Mouse (Mus musculus) liver, embryonic 14.5 days (tissue): ENCODE measurements around the gene Ntrk3. TPM values are rescaled to one million over a fixed set of nuclear protein-coding genes. Genes with fewer than 3 reads are reported as not detected.

ENCODE experiments used
- ATAC-seq: fragments of 200-750 bp; cut with Nextera tagmentation; 2 replicates; pipeline ENCODE4 v1.8.0; 2017; ENCODE audit warnings: moderate number of reproducible peaks, mild to moderate bottlenecking, moderate library complexity; ENCODE audit not compliant: insufficient read depth
- DNase-seq, 3 experiments: peaks; one replicate each; pipeline ENCODE4 v3.0.0-alpha.2; 2012 to 2013; ENCODE audit warnings: low read depth in 3 of 3, low spot score in 3 of 3
- H3K27ac ChIP-seq: fragments of 300-500 bp; sonication (generic); 2 replicates; pipeline ENCODE4 v1.5.1; 2014; ENCODE audit warnings: moderate library complexity, mild to moderate bottlenecking, control low read depth, inconsistent platforms
- H3K27me3 ChIP-seq: fragments of 300-500 bp; sonication (generic); 2 replicates; pipeline ENCODE4 v1.6.1; 2014; ENCODE audit warnings: mild to moderate bottlenecking, low read length, moderate library complexity; ENCODE audit not compliant: control insufficient read depth, insufficient read depth
- H3K36me3 ChIP-seq: fragments of 300-500 bp; sonication (generic); replicated peaks from 2 replicates; pipeline ENCODE4 v1.6.1; 2014; ENCODE audit warnings: low read depth; ENCODE audit not compliant: control insufficient read depth, insufficient read depth
- H3K4me1 ChIP-seq, 2 experiments: fragments of 200-500 bp in 1 of 2; fragments of 300-500 bp in 1 of 2; sonication (generic) in 1 of 2; replicated peaks; 2 replicates each; pipeline ENCODE4 v1.6.1; 2012 to 2014; ENCODE audit warnings: antibody characterized with exemption in 1 of 2, inconsistent platforms in 1 of 2, low read length in 1 of 2; ENCODE audit not compliant: control insufficient read depth in 2 of 2, insufficient read depth in 2 of 2
- H3K4me2 ChIP-seq: fragments of 300-500 bp; sonication (generic); 2 replicates; pipeline ENCODE4 v1.6.1; 2014; ENCODE audit warnings: low read depth, mild to moderate bottlenecking, control low read depth, moderate library complexity
- H3K4me3 ChIP-seq, 2 experiments: fragments of 200-500 bp in 1 of 2; fragments of 300-500 bp in 1 of 2; sonication (generic) in 1 of 2; 2 replicates each; pipeline ENCODE4 v1.5.1; 2012 to 2014; ENCODE audit warnings: low read depth in 2 of 2, low read length in 2 of 2, mild to moderate bottlenecking in 2 of 2, control low read depth in 1 of 2, inconsistent platforms in 1 of 2, moderate library complexity in 1 of 2; ENCODE audit not compliant: insufficient read depth in 1 of 2
- H3K9ac ChIP-seq: fragments of 300-500 bp; sonication (generic); replicated peaks from 2 replicates; pipeline ENCODE4 v1.6.1; 2014; ENCODE audit warnings: mild to moderate bottlenecking, control low read depth, moderate library complexity
- H3K9me3 ChIP-seq: fragments of 300-500 bp; sonication (generic); 2 replicates; pipeline ENCODE4 v1.6.1; 2016; ENCODE audit warnings: low read length, mixed read lengths; ENCODE audit not compliant: control insufficient read depth
- CTCF ChIP-seq: IDR thresholded peaks from 2 replicates; pipeline ENCODE4 v1.5.1; 2016; ENCODE audit warnings: antibody characterized with exemption, low read depth, control low read depth
- EP300 ChIP-seq: IDR thresholded peaks from 2 replicates; pipeline ENCODE4 v1.6.1; 2016; ENCODE audit warnings: antibody characterized with exemption, low read depth
- WGBS: fragments of 180-500 bp; shearing (Covaris S2); extraction: QIAGEN DNeasy Blood & Tissue Kit; methylation state at CpG from one replicate; pipeline ENCODE4 v1.1.7; 2014; ENCODE audit not compliant: insufficient replicate concordance; 5-methylcytosine and 5-hydroxymethylcytosine counted together
- polyA plus RNA-seq, 2 experiments: library from polyadenylated mRNA; depleted of rRNA in 1 of 2; stranded (reverse) in 1 of 2; unstranded in 1 of 2; fragments of >200 nt; fragmentation: Nextera tagmentation in 1 of 2; extraction: Ambion mirVana in 1 of 2; gene quantifications; 2 replicates each; pipeline versions ENCODE4 v1.2.1 to v1.2.3; 2012 to 2014

Gene Ntrk3
- polyA plus RNA-seq, 2 experiments: 0.14 to 0.25 TPM

DNA sequence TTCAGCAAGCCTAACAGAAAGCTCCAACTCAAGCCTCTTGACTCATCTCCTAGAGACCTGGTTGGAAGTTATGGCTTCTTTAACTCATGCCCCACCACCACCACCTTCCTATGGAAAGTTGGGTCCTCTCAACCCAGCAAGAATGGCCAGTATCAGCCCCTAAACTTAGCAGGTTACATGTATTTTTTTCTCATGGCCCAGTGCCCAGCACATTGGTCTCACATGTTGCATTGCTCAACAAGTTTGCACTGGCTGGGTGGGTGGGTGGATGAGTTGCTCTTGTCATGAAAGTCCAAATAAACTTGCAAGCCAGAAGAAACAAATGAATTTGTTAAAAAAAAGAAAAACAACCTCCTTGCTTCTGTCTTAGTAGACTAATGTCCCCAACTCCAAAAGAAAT lies 353.7 kb downstream of the Ntrk3 start:
- no peak overlapping the region for H3K4me2 ChIP-seq
- TF ChIP-seq EP300 (no peak), CTCF (no peak)
- no peak overlapping the region for H3K4me3 ChIP-seq
- ATAC-seq (no peak), DNase-seq (no peak)
- H3K9ac ChIP-seq: no peak overlapping the region
- no peak overlapping the region for H3K27ac ChIP-seq
- H3K27me3 ChIP-seq: no peaks in the 10 kb centered on the region
- no peaks in the 10 kb centered on the region for H3K36me3 ChIP-seq
- H3K4me1 ChIP-seq: no peaks in the 10 kb centered on the region
- no peaks in the 10 kb centered on the region for H3K9me3 ChIP-seq

DNA sequence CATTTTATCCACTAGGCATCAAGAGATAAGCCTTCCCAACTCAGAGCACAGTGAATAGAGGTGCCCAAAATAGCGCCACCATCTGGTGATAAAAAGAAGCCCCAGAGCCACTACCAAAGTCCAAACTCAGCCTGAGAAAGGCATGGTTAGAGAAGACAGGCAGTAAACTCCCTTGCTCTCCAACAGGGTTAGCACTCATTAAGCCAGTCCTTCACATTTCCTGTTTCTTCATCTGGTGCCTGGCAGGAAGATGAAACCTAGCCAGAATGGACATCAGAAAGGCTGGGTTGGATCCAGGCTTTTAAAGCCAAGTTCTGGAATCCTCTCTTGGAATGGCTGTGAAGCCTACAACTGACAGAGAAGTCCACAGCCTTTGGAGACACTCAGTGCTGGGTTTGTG lies 355.7 kb downstream of the Ntrk3 start:
- 27% methylated on average over 1 of the region's 1 CpGs for WGBS
- TF ChIP-seq EP300: no peak
- TF ChIP-seq CTCF: no peak

DNA sequence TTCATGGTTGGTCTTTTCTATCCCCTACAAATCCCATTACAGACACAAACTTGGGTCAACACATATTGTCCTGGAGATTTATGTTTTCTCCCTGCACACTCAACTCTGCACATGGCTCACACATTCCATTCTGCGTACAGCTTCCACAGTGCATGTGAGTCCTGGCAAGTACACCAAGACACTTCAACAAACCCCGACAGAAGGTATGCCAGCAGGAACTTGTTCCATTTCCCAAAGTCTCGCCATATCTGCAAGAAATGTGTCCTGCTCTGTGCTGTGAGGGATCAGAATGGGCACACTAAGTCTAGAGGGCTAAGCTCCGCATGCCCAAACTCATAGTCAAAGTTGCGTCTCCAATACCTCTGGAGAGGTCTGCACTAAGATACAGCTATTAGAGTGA lies 358.0 kb downstream of the Ntrk3 start:
- no peaks in the 10 kb centered on the region for H3K36me3 ChIP-seq
- no peak overlapping the region for H3K27ac ChIP-seq
- H3K4me3 ChIP-seq: no peak overlapping the region
- no peaks in the 10 kb centered on the region for H3K9me3 ChIP-seq
- H3K27me3 ChIP-seq: no peaks in the 10 kb centered on the region
- TF ChIP-seq EP300 (no peak), CTCF (no peak)
- no peak overlapping the region for H3K9ac ChIP-seq
- no peak for DNase-seq
- no peak for ATAC-seq
- H3K4me1 ChIP-seq: no peaks in the 10 kb centered on the region
- WGBS: 71% methylated on average over 5 of the region's 5 CpGs
- no peak overlapping the region for H3K4me2 ChIP-seq

More for the DNA sequence above, 355.7 kb downstream of the Ntrk3 start:
- Histone ChIP-seq H3K4me1 (no peaks in the 10 kb centered on the region), H3K4me3 (no peak overlapping the region), H3K27ac (no peak overlapping the region), H3K27me3 (no peaks in the 10 kb centered on the region), H3K9me3 (no peaks in the 10 kb centered on the region), H3K4me2 (no peak overlapping the region), H3K9ac (no peak overlapping the region), H3K36me3 (no peaks in the 10 kb centered on the region)
- ATAC-seq: no peak
- no peak for DNase-seq

DNA sequence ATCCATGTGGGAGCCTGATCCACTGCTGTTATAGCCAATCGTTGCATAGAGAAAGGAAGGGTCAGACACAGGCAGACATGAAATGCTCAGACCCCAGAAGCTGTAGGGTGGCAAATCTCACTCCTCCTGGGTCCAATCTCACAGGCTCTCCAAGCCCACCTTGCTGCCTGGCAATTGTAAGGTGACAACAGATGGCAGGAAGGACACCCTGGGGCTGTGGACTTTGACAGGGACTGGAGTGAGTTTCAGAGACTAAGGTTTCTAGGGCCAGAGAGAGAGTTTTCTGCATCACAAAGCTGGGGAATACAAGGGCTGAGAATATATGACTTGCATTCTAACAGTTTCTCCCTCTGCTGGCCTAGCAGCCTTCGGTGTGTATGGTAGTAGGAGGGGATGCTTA lies 359.5 kb downstream of the Ntrk3 start:
- no peak for ATAC-seq
- H3K4me3 ChIP-seq: no peak overlapping the region
- 47% methylated on average over 2 of the region's 2 CpGs for WGBS

DNA sequence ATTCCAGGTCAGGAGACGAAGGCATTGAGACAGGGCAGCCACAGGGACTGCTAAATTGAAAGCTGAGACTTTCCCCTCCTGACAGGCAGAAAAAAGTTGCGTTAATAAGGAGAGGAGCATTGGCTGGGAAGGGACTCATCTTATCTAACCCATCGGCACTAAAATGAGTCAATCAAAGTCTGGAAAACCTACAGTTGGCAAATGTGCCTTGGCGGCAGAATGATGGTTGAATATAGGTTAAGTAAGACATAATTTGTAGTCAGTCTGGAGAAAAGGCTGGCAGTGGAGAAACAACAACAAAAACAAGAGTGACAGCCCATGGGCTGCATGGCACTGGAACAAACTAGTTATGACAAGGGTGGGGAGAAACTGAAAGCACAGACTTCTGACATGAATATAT lies 360.9 kb downstream of the Ntrk3 start:
- H3K27me3 ChIP-seq: no peaks in the 10 kb centered on the region
- no peak overlapping the region for H3K9ac ChIP-seq
- H3K9me3 ChIP-seq: no peaks in the 10 kb centered on the region
- TF ChIP-seq CTCF (no peak), EP300 (no peak)
- DNase-seq (no peak), ATAC-seq (no peak)
- no peak overlapping the region for H3K27ac ChIP-seq
- H3K36me3 ChIP-seq: no peaks in the 10 kb centered on the region
- H3K4me2 ChIP-seq: no peak overlapping the region
- no peaks in the 10 kb centered on the region for H3K4me1 ChIP-seq
- 48% methylated on average over 4 of the region's 4 CpGs for WGBS
- no peak overlapping the region for H3K4me3 ChIP-seq

More for the DNA sequence above, 359.5 kb downstream of the Ntrk3 start:
- TF ChIP-seq EP300: no peak
- no peak for TF ChIP-seq CTCF
- H3K9me3 ChIP-seq: no peaks in the 10 kb centered on the region
- H3K36me3 ChIP-seq: no peaks in the 10 kb centered on the region
- H3K27ac ChIP-seq: no peak overlapping the region
- no peaks in the 10 kb centered on the region for H3K27me3 ChIP-seq
- no peak overlapping the region for H3K4me2 ChIP-seq
- H3K9ac ChIP-seq: no peak overlapping the region
- no peak for DNase-seq
- no peaks in the 10 kb centered on the region for H3K4me1 ChIP-seq
